Mouse (Mus musculus) hematopoietic multipotent progenitor cell, adult 10-12 weeks (in vitro differentiated cells): ENCODE measurements around the gene Gm21738. TPM values are rescaled to one million over a fixed set of nuclear protein-coding genes. Genes with fewer than 3 reads are reported as not detected.

Experiments
- polyA plus RNA-seq: library from polyadenylated mRNA; stranded (reverse); fragments of >175 nt; gene quantifications from 2 replicates; pipeline ENCODE4 v1.2.3, GENCODE M21; 2012; ENCODE audit warnings: low replicate concordance

Gene Gm21738
- polyA plus RNA-seq, result 2.4 and 22.8 TPM in 2 replicates

DNA sequence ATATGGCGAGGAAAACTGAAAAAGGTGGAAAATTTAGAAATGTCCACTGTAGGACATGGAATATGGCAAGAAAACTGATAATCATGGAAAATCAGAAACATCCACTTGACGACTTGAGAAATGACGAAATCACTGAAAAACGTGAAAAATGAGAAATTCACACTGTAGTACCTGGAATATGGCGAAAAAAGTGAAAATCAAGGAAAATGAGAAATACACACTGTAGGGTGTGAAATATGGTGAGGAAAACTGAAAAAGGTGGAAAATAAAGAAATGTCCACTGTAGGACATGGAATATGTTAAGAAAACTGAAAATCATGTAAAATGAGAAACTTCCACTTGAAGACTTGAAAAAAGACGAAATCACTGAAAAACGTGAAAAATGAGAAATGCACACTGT, at the start of gene Gm21738:
TSS of gene Gm21738 (minus strand) at position 101 of the 400 bp plus-strand sequence.

Other genes with a start within 250 kb of the Gm21738 start
- gene Gm2244, start 131.0 kb upstream of the Gm21738 start, polyA plus RNA-seq, result not detected in 2 replicates
- 0.20 and 0.49 TPM in 2 replicates for gene Gm2237, start 166.2 kb upstream of the Gm21738 start, polyA plus RNA-seq
- gene Gm5458, start 183.7 kb upstream of the Gm21738 start, polyA plus RNA-seq, result not detected in 2 replicates